Mouse (Mus musculus) ES-E14 (cell line): ENCODE measurements around the gene Pwp1. TPM values are rescaled to one million over a fixed set of nuclear protein-coding genes. Genes with fewer than 3 reads are reported as not detected.

Experiments used
- DNase-seq: peaks from one replicate; pipeline ENCODE4 v3.0.0-alpha.2; 2013; ENCODE audit warnings: low read depth, low spot score
- H3K27ac ChIP-seq: 2 replicates; pipeline ENCODE4 v1.5.1; 2012; ENCODE audit warnings: low read depth, mild to moderate bottlenecking, low read length, moderate library complexity, mixed read lengths; ENCODE audit not compliant: poor library complexity, insufficient read depth, severe bottlenecking
- H3K36me3 ChIP-seq: 2 replicates; pipeline ENCODE4 v1.6.1; 2012; ENCODE audit warnings: mild to moderate bottlenecking, low read length, moderate library complexity, mixed read lengths; ENCODE audit not compliant: control insufficient read depth, poor library complexity, insufficient read depth, severe bottlenecking
- H3K4me1 ChIP-seq, 2 experiments: fragments of 150-350 bp in 1 of 2; sonication (generic) in 1 of 2; 2 replicates each; pipeline ENCODE4 v1.6.1; 2012; ENCODE audit warnings: low read length in 2 of 2, mild to moderate bottlenecking in 1 of 2, mixed read lengths in 1 of 2; ENCODE audit not compliant: control insufficient read depth in 2 of 2, insufficient read depth in 2 of 2, poor library complexity in 1 of 2
- H3K4me3 ChIP-seq, 2 experiments: fragments of 150-350 bp in 1 of 2; sonication (generic) in 1 of 2; 2 replicates each; pipeline ENCODE4 v1.5.1; 2012; ENCODE audit warnings: low read length in 2 of 2, low read depth in 1 of 2, mild to moderate bottlenecking in 1 of 2, mixed read lengths in 1 of 2; ENCODE audit not compliant: insufficient read depth in 1 of 2, poor library complexity in 1 of 2, severe bottlenecking in 1 of 2
- H3K9ac ChIP-seq: 2 replicates; pipeline ENCODE4 v1.6.1; 2012; ENCODE audit warnings: low read depth, mild to moderate bottlenecking, low read length, mixed read lengths; ENCODE audit not compliant: poor library complexity, insufficient read depth, severe bottlenecking
- H3K9me3 ChIP-seq: fragments of 150-350 bp; sonication (generic); 2 replicates; pipeline ENCODE4 v1.6.1; 2012; ENCODE audit warnings: low read depth, mild to moderate bottlenecking, low read length; ENCODE audit not compliant: control insufficient read depth, insufficient read depth
- CHD2 ChIP-seq: IDR thresholded peaks from 2 replicates; pipeline ENCODE4 v1.6.1; 2014; ENCODE audit warnings: mild to moderate bottlenecking, low read depth, low read length, inconsistent platforms
- HCFC1 ChIP-seq: IDR thresholded peaks from 2 replicates; pipeline ENCODE4 v1.6.1; 2012; ENCODE audit warnings: low read length, inconsistent platforms, borderline replicate concordance; ENCODE audit not compliant: insufficient read depth
- MAFK ChIP-seq: IDR thresholded peaks from 2 replicates; pipeline ENCODE4 v1.6.1; 2014; ENCODE audit warnings: mild to moderate bottlenecking, low read depth, low read length, inconsistent platforms; ENCODE audit not compliant: insufficient read depth
- ZC3H11A ChIP-seq: IDR thresholded peaks from 2 replicates; pipeline ENCODE4 v1.6.1; 2012; ENCODE audit warnings: low read depth, mild to moderate bottlenecking, inconsistent platforms, low read length, borderline replicate concordance
- ZNF384 ChIP-seq: IDR thresholded peaks from 2 replicates; pipeline ENCODE4 v1.6.1; 2012; ENCODE audit warnings: low read depth, low read length, inconsistent platforms
- in situ Hi-C, 2 experiments: fragments of 600-800 bp; cut with MboI; formaldehyde crosslinking; loops; one replicate each; pipeline ENCODE4 v1.15.1; 2025; ENCODE audit warnings: low sequenced_read_pairs in 2 of 2, inconsistent platforms in 1 of 2; ENCODE audit not compliant: unreplicated experiment in 2 of 2
- total RNA-seq: library from RNA; depleted of rRNA; stranded (reverse); fragments of 300-350 nt; gene quantifications from 2 replicates; pipeline ENCODE4 v1.2.3, GENCODE M21; 2012

The Pwp1 gene
- total RNA-seq, 1 experiment: 71.9 TPM

GRCm38 (mm10) chr10:85879886-85880486 lies 50.7 kb downstream of the Pwp1 start:
- in situ Hi-C loops: no loop called here
- TF ChIP-seq HCFC1: no peak
- no peak for TF ChIP-seq MAFK
- TF ChIP-seq ZC3H11A: no peak
- no peak for TF ChIP-seq CHD2
- TF ChIP-seq ZNF384: no peak
- H3K36me3 ChIP-seq: peaks cover 44% of the 10 kb centered on the region

GRCm38 (mm10) chr10:85916498-85917309 lies 87.4 kb downstream of the Pwp1 start, which contains the start of gene Prdm4:
TSS of gene Prdm4 (minus strand) at chr10:85917142.
- Histone ChIP-seq H3K4me3 (peak within 1 kb of the TSS; percentile 74 to 96), H3K36me3 (peaks cover 20% of the 10 kb centered on the region), H3K9me3 (no peaks in the 10 kb centered on the region), H3K9ac (peak within 1 kb of the TSS; percentile 92), H3K27ac (peak within 1 kb of the TSS; percentile 79), H3K4me1 (peaks cover 3 to 5% of the 10 kb centered on the region in 2 experiments)
- peak; percentile 98 for DNase-seq
- TF ChIP-seq MAFK: no peak
- TF ChIP-seq HCFC1: peak; percentile 68
- TF ChIP-seq ZC3H11A: no peak
- no peak for TF ChIP-seq CHD2
- TF ChIP-seq ZNF384: no peak
- in situ Hi-C loops: loop anchor here in 1 of 2 experiments (25.0 kb wide), 1 partner anchor 771 kb away; no protein-coding TSS in a partner anchor

More at GRCm38 (mm10) chr10:85879886-85880486, 50.7 kb downstream of the Pwp1 start:
- Histone ChIP-seq H3K9ac (no peak overlapping the region), H3K4me1 (no peaks in the 10 kb centered on the region), H3K27ac (peak overlapping the region; percentile 28; the same call in 1 of the 2 replicates), H3K4me3 (no peak overlapping the region), H3K9me3 (no peaks in the 10 kb centered on the region)
- no peak for DNase-seq

- TF ChIP-seq HCFC1 (no peak), MAFK (no peak), ZNF384 (no peak), CHD2 (no peak), ZC3H11A (no peak)
- H3K9ac ChIP-seq: peak within 1 kb of the TSS; percentile 82
- H3K36me3 ChIP-seq: no peaks in the 10 kb centered on the region
- DNase-seq: peak; percentile 26
- H3K27ac ChIP-seq: no peak within 1 kb of the TSS
- peaks cover 0 to 3% of the 10 kb centered on the region in 2 experiments; a peak in 2 of 4 replicates for H3K4me1 ChIP-seq
- no peaks in the 10 kb centered on the region for H3K9me3 ChIP-seq
- in situ Hi-C loops: no loop called here
- peak within 1 kb of the TSS; percentile 73 for H3K4me3 ChIP-seq
Observed at GRCm38 (mm10) chr10:85927676-85928445, 98.6 kb downstream of the Pwp1 start, which contains the start of gene Ascl4. TSS of gene Ascl4 (plus strand) at chr10:85927681.

DNA sequence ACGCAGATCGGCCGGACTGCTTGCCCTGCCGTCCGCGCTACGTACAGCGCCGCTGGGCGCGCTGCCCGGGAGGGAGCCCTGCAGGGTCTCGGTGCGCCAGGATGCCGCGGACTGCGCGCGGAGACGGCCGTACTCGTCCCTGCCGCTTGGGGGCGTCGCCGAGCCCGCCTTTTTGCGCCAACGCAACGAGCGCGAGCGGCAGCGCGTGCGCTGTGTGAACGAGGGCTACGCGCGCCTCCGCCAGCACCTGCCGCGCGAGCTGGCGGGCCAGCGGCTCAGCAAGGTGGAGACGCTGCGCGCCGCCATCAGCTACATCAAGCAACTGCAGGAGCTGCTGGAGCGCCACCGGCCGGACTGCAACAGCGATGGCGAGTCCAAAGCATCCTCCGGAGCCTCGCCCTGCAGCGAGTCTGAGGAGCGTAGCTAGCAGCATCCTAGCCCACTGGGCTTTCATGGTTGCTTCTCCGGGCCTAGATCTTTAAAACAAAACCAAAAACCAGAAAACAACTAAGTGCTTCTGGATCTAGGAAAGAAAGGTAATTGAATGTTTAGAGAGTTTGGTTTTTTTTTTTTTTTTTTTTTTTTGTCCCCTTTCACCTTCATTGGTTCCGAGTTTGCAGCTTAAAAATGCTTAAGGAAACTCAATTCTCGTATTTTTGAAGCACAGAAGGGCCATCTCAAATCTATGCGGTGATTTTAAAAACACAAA lies 99.4 kb downstream of the Pwp1 start:
- in situ Hi-C loops: no loop called here
- Histone ChIP-seq H3K36me3 (no peaks in the 10 kb centered on the region), H3K9ac (peak overlapping the region; percentile 82), H3K4me1 (peaks cover 0 to 3% of the 10 kb centered on the region in 2 experiments; a peak in 2 of 4 replicates), H3K9me3 (no peaks in the 10 kb centered on the region), H3K27ac (no peak overlapping the region), H3K4me3 (peak overlapping the region; percentile 73)
- DNase-seq: peak; percentile 76
- TF ChIP-seq CHD2 (no peak), ZC3H11A (no peak), ZNF384 (peak; percentile 74)
